Mouse (Mus musculus) gastrocnemius, adult 8-10 months (tissue): ENCODE data around the gene Stac. TPM values are rescaled to one million over a fixed set of nuclear protein-coding genes. Genes with fewer than 3 reads are reported as not detected.

Experiments used
- DNase-seq, 2 experiments: peaks; one replicate each; pipeline ENCODE4 v3.0.0; 2022; ENCODE audit warnings: low spot score in 2 of 2
- total RNA-seq, 4 experiments: library from RNA; stranded (reverse); gene quantifications; 2 replicates each; pipeline ENCODE4 v1.2.4; 2022

Gene Stac
- total RNA-seq, 4 experiments from 2014 or later, result 0.17 to 0.39 (median 0.36) TPM

DNA sequence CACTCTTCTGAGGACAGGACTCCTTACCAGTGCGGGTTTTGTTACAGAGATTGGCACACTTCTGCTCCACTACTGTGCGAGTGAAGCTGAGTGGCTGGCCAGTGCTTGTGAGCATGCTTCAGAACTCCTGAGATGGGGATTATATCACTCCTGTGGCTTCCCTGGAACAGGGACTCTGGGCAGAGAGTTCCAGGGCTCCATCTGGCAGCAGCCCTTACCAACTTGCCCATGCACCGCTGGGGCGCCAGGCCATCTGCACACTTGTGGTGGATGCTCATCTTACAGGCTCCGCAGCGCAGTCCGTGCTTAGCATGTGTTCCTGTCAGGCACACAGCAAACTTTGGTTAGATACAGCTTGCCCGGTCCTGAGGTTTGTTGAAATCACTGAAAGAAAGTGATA, 83.5 kb downstream of the Stac start:
- no peak for DNase-seq

- DNase-seq, result no peak
Measured at GRCm38 (mm10) chr9:111587527-111587926, 102.6 kb downstream of the Stac start.

- no peak for DNase-seq
Measured at GRCm38 (mm10) chr9:111578784-111579183, 111.4 kb downstream of the Stac start.

DNA sequence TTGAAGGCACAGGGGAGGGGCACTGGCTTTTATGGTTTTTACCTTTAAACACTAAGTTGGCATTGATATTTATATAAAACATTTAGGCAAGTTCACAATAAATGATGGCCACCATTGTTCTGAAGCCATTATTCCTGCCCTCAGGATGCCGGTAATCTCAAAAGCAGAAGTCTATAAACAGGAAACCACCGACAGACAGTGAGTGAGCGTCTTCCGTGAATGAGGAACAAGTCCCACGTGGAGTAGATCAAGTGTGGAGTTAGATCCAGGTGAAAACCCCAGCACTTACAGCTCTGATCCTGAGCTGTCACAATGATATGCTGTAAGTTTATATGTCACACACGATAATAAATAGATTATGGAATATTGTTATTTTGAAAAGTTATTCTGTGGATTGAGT, 112.7 kb downstream of the Stac start:
- no peak for DNase-seq

GRCm38 (mm10) chr9:111575889-111576288, 114.3 kb downstream of the Stac start:
- no peak for DNase-seq

- no peak for DNase-seq
Measured at GRCm38 (mm10) chr9:111573836-111574235, 116.3 kb downstream of the Stac start.

GRCm38 (mm10) chr9:111571619-111572018, 118.5 kb downstream of the Stac start:
- no peak for DNase-seq

- DNase-seq, result no peak
Measured at GRCm38 (mm10) chr9:111564176-111564575, 126.0 kb downstream of the Stac start.

- DNase-seq, result no peak
Measured at GRCm38 (mm10) chr9:111563226-111563625, 126.9 kb downstream of the Stac start.

DNA sequence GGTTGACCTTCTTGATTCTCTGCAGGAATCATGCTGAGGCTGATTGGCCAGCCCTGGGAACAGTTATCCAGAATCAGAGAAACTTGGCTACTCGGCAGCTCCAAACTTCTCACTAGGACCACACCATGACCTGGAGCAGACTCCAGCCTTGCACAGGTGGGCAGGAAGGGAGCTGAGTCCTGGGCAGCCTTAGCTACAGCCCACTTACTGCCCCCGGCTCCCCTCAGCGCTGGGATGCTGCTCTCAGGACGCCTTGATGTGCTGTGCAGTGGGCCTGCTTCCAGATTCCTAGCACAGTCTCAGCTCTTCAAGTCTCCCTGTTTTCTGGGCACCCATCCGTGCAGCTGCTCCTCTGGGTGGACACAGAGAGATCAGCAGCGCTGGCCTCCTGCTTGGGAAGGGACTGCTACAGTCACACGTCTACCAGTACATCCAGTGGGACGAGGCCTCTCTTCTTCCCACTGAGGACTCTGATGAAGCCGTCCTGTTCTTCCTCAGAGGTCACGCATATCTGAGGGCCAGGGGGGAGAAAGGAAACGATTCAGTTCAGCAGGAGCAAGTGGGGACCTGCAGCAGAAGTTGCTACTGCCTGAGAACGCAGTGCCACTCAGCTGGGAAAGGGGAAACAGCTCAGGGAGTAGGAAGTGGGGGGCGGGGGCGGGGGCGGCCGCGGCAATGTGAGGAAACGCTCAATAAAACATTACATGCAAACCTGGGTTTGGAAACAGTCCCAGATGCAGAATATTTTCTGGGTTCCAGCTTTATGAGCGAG, 127.7 kb downstream of the Stac start:
- no peak for DNase-seq

DNA sequence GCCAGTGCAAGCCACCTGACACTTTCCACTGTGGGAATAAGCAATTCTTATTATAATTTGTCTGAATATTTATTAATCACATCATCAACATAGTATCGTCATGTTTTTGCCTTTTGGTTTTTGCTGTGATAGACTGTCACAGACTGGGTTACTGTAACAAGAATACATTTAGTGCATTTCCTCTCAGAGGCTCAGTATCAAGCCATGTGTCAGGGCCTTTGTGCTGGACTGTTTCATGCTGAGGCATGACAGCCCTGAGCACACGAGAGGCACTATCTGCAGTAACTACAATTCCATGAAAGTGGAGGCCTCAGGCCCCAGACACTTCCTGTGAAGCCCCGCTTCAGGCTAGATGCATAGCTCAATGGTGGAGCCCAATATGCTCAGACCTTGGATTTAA, 133.4 kb downstream of the Stac start:
- DNase-seq, result no peak

- no peak for DNase-seq
Measured at GRCm38 (mm10) chr9:111552865-111553264, 137.3 kb downstream of the Stac start.

- DNase-seq, result no peak
Measured at GRCm38 (mm10) chr9:111551461-111552190, 138.5 kb downstream of the Stac start.

DNA sequence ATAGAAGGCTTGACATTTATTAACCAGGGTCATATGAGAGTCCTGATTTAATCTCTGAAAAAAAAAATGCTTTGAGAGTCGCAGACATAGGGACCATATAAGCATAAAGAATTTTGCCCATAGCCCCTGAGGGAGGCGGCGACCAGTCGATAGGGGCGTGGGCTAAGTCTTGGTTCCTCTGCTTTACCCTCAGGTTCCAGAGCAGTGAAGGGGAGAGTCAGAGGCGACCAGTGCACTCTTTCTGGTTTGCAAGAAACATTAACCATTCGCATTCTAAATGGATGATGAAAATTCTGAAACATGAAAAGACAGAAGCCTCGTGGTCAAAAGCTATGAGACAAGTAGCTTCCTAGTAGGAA, 139.2 kb downstream of the Stac start:
- no peak for DNase-seq

- DNase-seq, result no peak
Measured at GRCm38 (mm10) chr9:111550281-111550962, 139.7 kb downstream of the Stac start.

DNA sequence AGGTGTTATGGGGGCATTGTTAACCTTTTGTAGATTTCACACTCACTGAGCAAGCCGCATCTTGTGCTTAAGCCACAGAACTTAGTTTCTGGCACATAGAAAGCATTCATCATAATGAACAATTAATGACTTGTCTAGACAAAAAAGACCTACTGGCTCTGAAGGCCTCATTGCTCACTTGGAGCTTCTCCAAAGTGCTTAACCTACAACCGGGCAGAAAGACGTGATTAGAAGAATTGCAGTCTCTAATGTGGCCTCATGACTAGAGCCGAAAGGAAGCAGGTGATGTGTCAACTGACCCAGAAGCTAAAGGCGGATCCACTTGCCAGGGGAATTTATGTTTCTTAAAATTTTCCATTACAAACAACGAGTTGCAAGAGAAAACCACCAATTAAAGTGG, 147.5 kb downstream of the Stac start:
- DNase-seq, result no peak

DNA sequence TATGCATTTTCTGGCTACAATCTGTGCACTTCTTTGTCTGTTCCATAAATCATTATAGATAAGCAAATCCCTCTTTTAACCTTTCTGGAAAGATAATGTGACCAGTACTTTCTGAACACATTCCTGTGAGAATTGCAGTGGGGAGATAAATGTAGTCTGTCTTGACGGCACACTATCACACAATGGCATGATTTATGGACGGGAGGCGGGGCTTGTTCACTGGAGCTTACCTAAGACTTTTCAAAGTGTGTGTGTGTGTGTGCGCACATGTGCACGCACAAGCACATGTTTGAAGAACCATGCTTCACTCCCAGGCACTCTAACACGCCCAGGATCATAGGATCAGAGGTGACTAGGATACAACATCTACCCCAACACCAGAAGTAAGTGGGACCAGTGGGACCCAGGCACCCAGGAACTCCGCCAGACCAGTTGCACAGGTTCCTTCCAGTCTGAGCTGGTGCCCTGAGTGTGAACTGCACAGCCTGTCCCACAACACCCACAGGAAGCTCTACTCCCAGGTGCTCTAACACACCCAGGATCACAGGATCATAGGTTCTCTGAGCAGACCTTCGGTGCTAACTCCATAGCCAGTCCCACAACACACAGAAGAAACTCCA, 154.6 kb downstream of the Stac start:
- no peak for DNase-seq

GRCm38 (mm10) chr9:111534744-111535423, 155.3 kb downstream of the Stac start:
- DNase-seq, result no peak

DNA sequence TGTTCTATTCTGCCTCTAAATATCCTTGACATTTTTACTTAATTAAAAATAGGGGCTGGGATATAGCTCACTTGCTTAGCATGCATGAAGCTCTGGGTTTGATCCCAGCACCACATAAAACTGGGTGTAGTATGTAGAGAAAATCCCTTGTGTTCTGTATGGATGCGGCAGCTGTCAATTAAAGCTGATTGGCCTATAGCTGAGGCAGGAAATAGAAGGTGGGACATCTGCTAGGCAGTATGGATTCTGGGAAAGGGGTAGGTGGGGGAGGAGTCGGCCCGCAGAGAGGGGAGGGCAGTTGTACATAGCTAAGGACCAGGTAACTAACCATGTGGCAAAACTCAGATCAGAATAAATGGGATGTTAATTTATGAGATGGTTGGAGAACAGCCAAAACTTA, 166.3 kb downstream of the Stac start:
- DNase-seq, result no peak

DNA sequence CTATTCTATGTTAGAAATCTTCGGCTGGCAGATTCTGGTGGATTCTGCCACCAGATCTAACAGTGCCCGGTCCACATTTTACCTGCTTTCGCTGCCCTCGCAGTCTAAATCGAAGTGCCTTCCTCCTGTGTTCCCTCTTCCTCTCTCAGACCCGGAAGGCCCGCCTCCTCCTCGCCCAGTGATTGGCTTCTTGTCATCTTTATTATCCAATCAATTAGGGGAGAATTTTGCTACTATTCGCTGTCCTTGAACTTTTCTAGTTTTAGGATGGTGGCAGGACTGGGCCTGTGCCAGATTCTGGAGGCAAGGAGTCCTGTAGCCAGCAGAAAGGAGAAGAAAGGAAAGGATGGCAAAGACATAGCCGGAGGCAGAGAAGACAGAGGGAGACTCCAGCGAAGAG, 167.0 kb downstream of the Stac start:
- DNase-seq, result no peak

GRCm38 (mm10) chr9:111522226-111522625, 167.9 kb downstream of the Stac start:
- no peak for DNase-seq
